Mouse (Mus musculus) urinary bladder, postnatal 4 days (tissue): ENCODE results near the gene St6galnac6.

ENCODE experiments used
- DNase-seq, 2 experiments: peaks; one replicate each; pipeline ENCODE4 v3.0.0; 2021 to 2022; ENCODE audit warnings: low spot score in 2 of 2

St6galnac6 gene

DNA sequence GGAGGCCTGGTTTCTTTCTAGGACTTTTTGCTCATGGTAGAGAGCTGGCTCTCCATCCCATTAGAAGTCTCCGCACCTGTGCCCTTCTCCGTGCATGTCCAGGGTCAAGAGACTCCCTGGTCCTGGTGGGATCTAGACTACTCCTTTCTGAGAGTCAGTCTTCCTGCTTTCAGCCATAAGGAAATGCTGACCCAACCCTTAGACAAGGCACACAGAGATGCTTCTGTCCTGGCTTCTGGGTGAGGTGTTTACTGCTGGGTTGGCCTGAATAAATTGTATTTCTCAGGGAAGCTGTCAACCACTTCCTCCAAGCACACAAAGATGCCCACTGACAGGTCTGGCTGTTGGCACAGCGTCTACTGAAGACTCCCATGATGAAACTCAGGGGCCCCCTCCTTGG is at the start of gene St6galnac6:
Gene St6galnac6, plus strand, starts transcription at position 301 of the 400 bp plus-strand sequence.
- no peak for DNase-seq

DNA sequence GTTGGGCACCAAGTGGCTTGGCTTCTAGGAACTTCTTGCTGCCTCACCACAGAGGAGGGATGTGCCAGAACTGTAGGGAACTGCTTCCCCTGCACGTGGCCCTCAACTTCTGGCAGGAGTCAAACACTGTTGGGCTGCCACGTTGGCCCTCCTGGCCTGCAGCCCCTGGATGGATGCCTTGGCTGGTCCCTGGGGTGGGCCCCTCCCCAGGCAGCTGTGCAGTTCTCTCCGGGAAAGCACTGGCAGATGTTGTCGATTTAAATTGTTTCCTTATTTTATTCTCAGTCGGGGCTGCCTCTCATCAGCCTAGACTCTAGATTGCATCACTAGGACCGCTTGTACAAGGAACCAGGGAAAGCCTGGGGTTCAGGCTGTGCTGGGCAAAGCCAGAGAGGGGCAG is 49.7 kb upstream of the St6galnac6 start:
- peak; percentile 75 to 81 for DNase-seq

DNA sequence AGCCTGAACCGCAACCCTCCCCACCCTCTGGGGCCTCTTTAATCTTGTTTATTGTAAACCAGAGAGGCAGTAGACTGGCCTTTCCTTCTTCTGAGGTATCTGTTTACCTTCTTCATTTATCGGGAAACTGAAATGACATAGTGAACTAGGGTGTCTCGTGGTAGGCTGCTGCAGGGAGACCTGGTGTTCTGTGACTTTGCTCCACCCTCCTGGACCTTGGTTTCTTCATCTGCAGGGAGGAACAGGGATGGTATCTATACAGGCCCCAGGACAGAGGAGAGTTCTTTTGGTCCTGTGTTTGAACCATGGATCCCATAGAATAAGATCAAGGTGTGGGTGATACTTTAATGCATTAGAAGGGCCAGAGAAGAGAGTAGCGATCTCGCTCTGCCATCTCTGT is 48.3 kb upstream of the St6galnac6 start:
- no peak for DNase-seq

DNA sequence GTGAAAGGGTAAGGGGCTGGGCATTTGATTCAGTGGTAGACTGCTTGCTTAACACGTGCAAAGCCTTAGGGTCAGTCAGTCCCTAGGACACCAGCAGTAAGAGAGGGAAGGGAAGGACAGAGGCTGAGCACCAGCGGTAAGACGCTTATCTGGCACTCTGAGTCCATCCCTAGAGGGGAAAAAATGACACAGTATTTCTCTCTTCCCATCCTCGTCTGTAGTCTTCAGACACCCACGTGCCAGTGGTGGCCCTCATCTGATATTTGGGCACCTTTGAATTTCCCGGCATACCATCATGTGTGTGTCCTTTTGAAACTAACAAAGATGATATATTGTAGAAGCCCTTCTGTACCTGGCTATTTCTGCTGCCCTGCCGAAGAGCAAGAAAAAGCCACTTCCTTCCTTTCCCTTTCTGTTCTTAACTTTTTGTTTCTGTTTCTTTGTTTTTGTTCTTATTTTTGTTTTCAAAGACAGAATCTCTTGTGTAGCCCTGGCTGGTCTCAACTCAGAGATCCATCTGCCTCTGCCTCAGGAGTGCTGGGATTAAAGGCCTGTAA is 45.8 kb upstream of the St6galnac6 start:
- DNase-seq: no peak

DNA sequence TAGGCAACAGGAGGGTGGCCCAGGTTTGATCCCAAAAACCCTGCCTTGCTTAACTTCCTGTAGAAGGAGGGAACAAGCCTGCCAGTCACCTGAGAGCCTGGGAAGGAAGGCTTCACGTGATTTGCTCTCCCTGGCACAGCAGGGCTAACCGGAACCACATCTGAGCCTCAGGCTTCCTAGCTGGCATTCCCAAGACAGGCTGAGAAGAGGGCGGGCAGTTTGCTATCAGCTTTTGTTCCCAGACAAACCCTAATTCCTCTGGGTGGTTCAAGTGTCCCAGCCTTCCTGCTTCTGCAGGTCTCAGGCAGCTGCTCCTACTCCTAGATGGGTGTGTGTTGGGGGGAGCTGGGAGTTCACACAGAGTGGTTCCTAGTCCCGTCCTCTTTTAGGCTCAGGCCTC is 44.0 kb upstream of the St6galnac6 start:
- DNase-seq: no peak

DNA sequence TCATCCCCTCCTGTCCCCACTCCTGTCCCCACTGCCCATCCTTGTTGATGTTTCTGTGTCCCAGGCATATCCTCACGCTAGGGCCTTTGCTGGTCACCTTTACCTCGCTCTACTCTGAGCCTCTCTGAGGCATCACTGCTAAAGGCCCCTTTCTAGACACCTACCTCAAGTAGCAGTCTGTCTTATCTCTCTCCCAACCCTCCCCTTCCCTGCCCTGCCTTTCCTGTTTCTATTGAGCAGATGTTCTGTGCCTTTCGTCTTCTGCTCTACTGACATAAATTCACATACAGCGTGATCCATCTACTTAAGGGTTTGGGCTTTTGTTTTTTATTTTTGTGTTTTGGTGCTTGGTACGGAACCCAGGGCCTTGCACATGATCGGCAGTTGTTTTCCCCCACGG is 43.5 kb upstream of the St6galnac6 start:
- no peak for DNase-seq

DNA sequence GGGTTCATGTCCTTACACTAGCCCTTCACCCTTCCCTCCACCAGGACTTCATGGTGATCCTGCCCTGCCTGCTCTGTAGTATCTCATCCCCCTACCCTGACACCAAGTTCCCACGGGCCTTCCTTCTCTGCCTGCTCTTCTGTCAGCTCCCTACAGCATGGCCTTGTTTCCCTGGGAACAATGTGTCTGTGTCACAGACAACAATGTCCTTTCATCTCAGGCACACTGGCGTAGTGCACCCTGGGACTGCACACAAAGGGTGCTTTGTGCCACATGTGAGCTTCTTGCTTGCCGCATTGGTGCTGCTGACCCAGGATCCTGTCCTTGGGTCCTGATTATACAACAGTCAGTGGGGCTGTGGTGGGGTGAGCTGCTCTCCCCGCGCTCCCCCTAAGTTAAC is 39.9 kb upstream of the St6galnac6 start:
- no peak for DNase-seq

DNA sequence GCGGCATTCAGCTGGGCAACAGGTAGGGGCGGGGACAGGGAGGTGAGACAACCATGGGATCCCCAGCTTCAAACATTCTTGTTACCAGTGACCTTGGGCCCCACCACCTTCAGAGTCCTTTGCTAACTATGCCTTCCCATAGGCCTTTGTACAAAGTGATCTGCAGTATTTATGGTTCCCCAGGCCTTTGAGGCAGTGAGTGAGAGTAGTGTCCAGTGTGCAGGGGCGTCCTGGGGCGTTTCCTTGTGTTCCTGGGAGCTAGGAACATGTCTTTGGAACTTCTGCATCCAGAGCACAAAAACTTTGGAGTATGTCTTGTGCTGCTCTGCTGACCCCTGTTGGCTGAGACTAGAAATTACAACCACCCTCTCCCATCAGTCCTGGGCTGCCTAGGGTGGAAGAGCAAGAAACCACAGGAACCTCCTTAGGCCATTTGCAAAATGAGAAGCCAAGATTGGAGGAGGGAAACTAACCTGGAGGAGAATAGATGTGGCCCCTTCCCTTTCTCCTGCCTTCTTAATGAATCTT is 32.9 kb upstream of the St6galnac6 start:
- no peak for DNase-seq

DNA sequence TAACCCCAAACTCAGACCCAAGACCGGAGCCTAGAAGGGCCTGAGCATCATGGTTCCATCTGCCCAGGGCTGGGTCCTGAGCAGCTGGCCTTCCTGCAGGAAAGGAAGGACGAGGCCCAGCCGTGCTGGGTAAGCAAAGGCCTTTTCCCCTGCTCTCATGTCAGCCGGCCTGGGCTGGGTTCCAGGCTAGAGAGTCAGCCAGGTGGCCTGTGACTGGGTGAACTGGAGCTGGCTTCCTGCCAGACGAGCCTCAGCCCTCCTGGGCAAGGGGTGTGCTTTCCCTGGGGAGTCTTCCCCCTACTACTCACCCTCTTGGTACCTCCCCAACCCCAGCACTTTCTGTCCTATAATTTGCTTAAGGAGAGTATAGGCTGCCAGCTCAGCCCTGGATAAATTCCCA is 31.4 kb upstream of the St6galnac6 start:
- DNase-seq: no peak

DNA sequence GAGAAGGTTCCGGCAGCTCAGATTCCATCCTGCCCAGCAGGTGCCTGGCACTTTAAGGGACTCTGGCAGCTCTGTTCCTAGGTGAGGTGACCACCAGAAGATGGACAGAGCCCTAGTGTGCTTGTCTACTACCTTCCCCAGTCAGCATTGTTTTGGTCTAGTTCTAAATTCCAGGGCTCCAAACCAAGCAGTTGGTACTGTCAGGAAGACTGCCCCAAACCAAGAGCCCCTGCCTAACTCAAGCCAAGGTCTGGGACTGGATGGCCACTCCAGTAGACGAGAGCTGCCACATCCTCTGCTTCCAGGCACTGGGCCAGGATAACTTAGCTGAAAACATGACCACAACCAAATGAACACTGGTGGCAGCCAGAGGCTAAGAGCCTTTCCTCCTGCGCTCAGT is 30.6 kb upstream of the St6galnac6 start:
- DNase-seq: no peak

DNA sequence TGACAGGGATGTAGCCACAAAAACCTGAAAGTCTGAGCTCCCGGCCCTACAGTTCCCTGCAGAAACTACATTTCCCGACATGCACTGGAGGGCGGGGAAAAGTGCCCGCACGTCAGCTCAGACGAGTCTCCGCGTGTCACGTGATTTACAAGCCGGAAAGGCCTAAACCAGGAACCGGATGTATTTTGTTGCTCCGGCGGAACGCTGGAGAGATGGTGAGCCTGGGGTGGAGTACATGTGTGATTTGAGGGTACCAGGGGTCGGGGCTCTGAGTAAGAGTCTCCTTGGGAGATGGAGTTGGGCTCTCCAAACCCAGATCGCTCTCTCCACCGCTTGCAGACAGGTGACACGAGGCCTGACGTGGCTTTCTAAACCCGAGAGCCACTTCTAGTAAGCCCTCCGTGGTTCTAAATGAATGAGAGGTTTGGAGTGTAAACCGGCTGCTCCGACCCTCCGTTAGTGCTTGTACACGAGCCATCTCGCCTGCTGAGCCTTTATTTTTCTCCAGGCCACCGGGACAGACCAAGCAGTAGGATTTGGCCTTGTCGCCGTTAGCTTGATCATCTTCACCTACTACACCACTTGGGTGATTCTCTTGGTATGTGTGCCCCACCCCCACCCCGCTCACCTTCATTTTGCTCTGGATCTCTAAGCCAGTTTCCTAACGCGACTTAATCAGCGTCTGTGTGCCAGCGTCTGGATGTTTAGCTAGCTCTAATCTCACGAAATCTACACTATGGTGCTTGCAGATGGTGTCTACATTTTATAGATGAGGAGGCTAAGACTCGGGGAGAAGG is 28.6 kb upstream of the St6galnac6 start, which contains the start of gene Dpm2:
Gene Dpm2, plus strand, starts transcription at position 161 of the 797 bp plus-strand sequence.
- peak; percentile 81 to 89 for DNase-seq

DNA sequence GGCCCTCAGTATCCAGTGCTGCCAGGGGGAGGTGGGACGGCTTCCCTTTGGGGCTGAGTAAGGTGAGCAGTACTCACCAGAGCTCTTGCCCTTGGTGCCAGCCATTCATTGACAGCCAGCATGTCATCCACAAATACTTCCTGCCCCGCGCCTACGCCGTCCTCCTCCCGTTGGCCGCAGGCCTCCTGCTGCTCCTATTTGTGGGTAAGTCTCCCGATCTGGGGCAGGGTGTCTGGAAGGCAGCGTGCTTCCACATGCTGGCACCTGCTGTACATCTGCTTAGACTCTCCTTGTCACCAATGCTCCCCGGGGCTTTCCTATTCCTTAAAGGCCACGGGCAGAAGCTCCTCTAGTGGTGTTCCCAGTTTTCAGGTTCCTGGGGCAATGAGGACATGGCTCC is 27.3 kb upstream of the St6galnac6 start:
- DNase-seq: no peak

DNA sequence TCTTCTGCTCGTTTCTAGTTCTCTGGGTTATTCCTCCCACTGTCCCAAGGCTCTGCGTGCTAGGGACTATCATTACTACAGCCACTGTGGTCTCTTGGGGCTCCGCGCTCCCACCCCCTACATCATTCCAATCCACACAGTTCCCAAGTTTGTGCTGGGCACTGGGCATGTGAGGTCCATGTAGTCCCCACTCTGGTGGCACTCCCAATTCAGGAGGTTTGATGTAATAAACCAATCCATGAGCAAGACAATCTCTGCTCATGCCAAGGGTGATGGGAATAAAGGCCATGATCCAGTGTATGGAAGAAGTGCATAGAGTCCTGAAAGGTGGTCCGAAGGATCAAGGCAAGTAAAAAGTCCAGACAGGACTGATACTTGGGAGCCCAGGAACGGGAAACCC is 25.0 kb upstream of the St6galnac6 start, which contains the start of gene Pip5kl1:
Gene Pip5kl1, plus strand, starts transcription at position 301 of the 400 bp plus-strand sequence.
- no peak for DNase-seq

DNA sequence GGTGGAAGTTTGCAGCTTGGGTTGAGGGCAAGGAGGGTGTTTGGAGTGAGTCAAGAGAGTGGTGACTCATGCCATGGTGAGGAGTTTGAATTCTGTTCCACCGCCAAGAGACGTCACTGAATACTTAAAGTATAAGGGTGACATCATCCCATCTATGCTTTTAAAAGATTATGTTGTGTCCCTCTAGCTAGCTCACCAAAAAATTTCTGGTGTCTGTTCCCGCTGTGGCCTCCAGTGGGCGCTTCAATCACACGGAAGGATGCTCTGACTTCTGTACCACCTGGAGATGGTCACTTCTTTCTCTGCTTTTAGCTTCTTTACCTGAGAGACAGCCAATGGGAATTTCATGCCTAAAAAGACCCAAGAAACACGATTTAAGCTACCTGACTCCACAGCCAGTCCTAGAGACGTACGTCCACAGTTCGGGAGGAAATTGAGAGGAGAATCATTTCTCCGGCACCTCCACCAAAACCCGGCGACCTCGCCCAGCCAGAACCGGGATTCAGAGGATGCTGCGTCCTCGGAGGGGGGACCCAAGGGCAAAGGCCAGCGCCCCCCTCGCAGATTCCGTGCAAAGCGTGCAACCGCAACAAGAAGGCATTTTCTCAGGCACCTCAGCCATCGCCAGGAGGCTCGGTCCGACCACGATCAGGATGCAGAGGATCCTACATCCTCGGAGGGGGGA is 24.5 kb upstream of the St6galnac6 start:
- no peak for DNase-seq

DNA sequence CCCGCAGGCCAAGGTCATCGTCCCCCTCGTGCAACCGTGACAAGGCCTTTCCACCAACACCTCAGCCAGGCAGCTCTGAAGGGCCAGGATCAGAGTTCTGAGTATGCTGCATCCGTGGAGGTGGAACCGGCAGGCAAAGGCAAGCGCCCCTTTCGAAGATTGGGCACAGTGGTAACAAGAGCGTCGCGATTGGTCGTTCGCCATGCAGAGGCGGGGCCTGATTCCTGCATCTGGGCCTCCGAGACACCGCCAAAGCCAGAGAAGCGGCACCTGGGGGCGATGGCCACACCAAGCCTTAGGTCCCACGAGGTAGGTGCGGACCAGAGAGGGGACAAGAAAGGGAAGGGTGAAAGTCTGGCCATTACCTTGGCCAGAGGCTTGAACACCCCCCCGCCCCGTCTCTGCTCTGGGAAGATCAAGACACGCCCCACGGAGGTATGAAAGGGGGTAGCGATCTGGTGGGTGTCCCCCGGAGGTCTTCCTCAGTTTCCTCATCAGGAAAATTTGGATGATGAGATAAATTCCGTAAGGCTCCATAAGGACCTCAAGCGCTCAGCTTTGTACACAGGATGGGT is 23.8 kb upstream of the St6galnac6 start, which contains the start of gene 9430097D07Rik:
Gene 9430097D07Rik, minus strand, starts transcription at position 99 of the 575 bp plus-strand sequence.
- no peak for DNase-seq

DNA sequence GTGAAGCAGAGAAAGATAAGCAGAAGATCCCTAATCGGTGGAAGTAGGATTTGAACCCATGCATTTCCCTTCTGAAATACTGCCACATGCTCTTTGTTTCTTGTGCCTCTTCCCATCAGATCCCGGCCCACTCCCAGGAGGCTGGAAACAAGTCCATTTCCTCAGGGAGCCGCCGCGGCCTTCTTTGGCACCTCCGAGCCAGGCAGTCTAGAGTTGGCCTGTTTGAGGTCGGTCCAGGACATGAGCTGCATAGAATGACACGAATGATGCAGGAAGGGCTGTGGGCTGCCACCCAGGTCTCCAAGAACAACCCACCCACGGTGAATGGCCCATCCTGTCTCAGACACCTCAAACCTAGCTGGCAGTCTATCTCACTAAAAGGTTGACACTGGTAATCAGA is 23.0 kb upstream of the St6galnac6 start:
- no peak for DNase-seq

DNA sequence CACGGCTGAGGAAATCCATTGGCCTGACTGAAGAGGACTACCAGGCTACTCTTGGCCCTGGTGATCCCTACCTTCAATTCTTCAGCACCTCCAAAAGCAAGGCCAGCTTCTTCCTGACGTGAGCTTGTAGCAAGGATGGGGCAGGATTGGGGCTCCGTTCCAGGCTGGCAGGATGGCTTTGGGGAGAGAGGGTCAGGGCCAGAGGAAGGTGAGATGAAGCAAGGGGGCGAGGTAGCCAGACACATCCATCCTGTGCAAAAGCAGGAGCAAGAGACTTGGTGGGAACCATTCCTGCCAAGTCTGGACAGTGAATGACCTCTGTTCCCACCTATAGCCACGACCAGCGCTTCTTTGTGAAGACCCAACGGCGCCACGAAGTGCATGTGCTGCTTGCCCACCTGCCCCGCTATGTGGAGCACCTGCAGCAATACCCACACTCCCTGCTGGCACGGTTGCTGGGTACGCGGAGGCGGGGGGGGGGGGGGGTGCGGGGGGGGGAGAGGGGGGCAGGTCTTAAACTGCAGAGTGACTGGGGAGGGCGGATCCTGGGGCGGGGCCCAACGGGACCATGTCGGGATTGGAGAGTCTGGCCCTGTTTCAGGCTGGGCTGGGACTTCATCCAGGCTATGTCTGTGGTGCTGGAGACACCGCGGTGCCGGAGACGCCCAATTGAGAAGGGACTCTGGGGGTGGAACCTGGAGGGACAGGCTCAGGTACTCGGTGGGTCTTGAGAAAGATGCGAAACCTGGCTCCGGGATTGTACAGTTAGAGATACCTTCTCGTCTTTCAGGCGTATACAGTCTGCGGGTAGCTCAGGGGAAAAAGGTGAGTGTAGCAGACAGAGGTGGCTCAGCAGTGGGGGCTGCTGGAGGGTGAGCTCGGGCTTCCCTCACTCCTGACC is 21.1 kb upstream of the St6galnac6 start:
- no peak for DNase-seq

DNA sequence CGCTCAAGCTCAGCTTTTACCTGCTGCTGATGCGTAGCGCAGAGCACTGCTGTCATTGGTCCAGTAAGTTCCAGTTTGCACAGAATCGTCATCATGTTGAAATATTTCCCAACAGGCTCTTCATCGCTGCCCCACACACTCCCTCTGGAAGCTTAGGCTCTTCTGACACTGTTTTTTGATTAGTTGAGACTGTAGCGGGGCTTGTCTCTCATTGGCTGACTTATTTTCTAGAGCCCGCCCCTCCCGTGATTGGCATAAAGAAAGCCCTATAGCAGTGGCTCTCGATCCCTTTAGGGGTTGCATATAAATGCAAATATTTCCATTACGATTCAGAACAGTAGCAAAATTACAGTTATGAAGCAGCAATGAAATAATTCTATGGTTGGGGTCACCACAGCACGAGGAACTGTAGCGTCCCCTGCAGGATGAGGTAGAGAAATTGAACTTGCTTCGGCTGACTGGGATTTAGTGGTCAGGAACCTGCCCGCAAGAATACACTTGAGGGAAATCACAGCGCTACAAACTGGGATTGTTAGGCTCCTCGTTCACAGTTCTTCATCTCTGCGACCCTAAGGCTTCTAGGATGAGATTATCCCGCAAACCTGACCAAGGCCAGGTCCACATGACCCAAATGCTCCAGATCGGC is 17.9 kb upstream of the St6galnac6 start:
- DNase-seq: no peak

DNA sequence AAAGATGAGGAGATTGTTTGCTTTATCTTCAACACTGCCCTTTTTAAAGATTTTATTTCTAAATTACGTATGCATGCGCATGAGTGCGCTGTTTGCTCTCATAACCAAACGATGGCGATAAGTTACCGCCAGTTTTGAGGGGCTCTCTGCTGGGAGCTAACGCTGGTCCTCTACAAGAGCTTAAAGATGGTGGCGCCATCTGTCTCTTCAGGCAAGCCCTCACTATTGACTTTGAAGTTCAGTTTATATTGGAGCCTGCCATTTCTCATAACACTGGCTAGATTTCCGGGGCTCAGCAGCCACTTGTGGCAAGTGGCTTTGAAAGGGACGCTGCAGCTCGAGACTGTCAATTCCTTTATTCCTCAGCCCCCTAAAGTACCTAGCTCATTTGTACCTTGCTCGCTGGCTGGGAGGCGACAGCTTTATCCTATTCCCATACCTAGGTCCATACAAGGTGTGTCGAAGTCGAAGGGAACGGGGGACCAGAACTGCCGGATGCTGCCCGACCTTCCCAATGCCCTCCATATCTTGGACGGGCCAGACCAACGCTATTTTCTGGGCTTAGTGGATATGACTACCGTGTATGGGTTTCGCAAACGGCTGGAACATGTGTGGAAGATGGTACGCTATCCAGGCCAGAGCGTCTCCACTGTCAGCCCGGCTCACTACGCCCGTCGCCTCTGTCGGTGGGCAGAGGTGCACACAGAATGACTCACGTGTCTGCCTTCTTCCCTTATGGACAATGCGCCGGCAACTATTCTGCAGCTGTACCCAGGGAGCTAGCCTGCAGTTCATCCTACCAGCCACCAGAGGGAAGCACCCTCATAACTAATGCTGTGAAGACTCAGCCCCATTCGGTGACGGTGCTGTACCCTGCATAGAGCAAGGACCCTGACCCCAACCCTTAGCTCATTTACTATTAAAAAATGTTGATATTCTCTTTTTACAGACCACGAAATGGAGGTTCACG is 16.4 kb upstream of the St6galnac6 start:
- DNase-seq: peak; percentile 72 to 79
